Mouse (Mus musculus) hindbrain, postnatal 0 days (tissue): Measurements from ENCODE around the gene Atg2a. TPM values are rescaled to one million over a fixed set of nuclear protein-coding genes. Genes with fewer than 3 reads are reported as not detected.

Experiments used
- ATAC-seq: fragments of 200-750 bp; cut with Nextera tagmentation; 2 replicates; pipeline ENCODE4 v1.8.0; 2017; ENCODE audit warnings: mild to moderate bottlenecking, moderate TSS enrichment, moderate library complexity
- DNase-seq: peaks from one replicate; pipeline ENCODE4 v3.0.0-alpha.2; 2015; ENCODE audit warnings: low spot score
- H3K27ac ChIP-seq: fragments of 300-500 bp; sonication (generic); 2 replicates; pipeline ENCODE4 v1.5.1; 2014; ENCODE audit warnings: mild to moderate bottlenecking
- H3K27me3 ChIP-seq: fragments of 300-500 bp; sonication (generic); 2 replicates; pipeline ENCODE4 v1.6.1; 2014; ENCODE audit warnings: low read length, mixed read lengths; ENCODE audit not compliant: insufficient read depth
- H3K36me3 ChIP-seq: fragments of 300-500 bp; sonication (generic); 2 replicates; pipeline ENCODE4 v1.6.1; 2014; ENCODE audit warnings: low read length, mixed read lengths; ENCODE audit not compliant: insufficient read depth
- H3K4me1 ChIP-seq: fragments of 300-500 bp; sonication (generic); 2 replicates; pipeline ENCODE4 v1.6.1; 2014; ENCODE audit warnings: antibody characterized with exemption, low read length, mixed read lengths; ENCODE audit not compliant: insufficient read depth
- H3K4me2 ChIP-seq: fragments of 300-500 bp; sonication (generic); 2 replicates; pipeline ENCODE4 v1.6.1; 2014; ENCODE audit warnings: low read depth, mild to moderate bottlenecking, low read length, moderate library complexity, mixed read lengths
- H3K4me3 ChIP-seq: fragments of 300-500 bp; sonication (generic); 2 replicates; pipeline ENCODE4 v1.5.1; 2014; ENCODE audit warnings: low read length
- H3K9ac ChIP-seq: fragments of 300-500 bp; sonication (generic); replicated peaks from 2 replicates; pipeline ENCODE4 v1.6.1; 2014; ENCODE audit warnings: mild to moderate bottlenecking, low read length, moderate library complexity, mixed read lengths
- H3K9me3 ChIP-seq: fragments of 300-500 bp; sonication (generic); 2 replicates; pipeline ENCODE4 v1.6.1; 2016; ENCODE audit warnings: low read length, mixed read lengths
- CTCF ChIP-seq: IDR thresholded peaks from 2 replicates; pipeline ENCODE4 v1.5.1; 2016; ENCODE audit warnings: antibody characterized with exemption, control low read depth, low read depth
- WGBS: fragments of 180-500 bp; shearing (Covaris S2); extraction: QIAGEN DNeasy Blood & Tissue Kit; methylation state at CpG from one replicate; pipeline ENCODE4 v1.1.7; 2014; 5-methylcytosine and 5-hydroxymethylcytosine counted together
- polyA plus RNA-seq: library from polyadenylated mRNA; unstranded; fragments of >200 nt; fragmentation: Nextera tagmentation; extraction: Ambion mirVana; gene quantifications from 2 replicates; pipeline ENCODE4 v1.2.1, GENCODE M21; 2015
- total RNA-seq: library from RNA; depleted of rRNA; stranded (reverse); fragments of >200 nt; gene quantifications from 2 replicates; pipeline ENCODE4 v1.2.3, GENCODE M21; 2014

Atg2a gene
- total and polyA plus RNA-seq, 2 experiments from 2014 or later: 8.9 to 43.4 TPM

DNA sequence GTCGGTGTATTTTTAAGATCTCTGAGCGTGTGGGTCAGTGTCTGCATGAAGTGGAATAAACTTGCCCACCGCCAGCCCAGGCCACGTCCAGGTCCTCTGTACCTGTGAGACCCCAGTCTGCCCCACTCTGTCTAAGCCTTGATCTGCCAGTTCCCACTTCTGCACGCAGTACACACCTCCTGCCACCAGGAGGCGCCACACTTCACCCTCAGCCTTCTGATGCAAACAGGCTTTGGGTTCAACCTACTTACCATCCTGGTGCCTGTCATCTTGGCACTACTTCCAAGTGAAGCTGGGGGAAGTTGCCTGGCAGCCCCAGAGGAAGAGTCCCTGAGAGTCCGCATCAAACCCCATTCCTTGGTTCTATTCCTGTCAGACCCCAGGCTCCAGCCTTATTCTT is 20.8 kb downstream of the Atg2a start:
- TF ChIP-seq CTCF: peak; percentile 97
- no peaks in the 10 kb centered on the region for H3K27me3 ChIP-seq
- WGBS: 56% methylated on average over 7 of the region's 7 CpGs
- no peak overlapping the region for H3K27ac ChIP-seq
- H3K4me1 ChIP-seq: no peaks in the 10 kb centered on the region
- DNase-seq (peak; percentile 76), ATAC-seq (no peak)
- peaks cover 37% of the 10 kb centered on the region for H3K36me3 ChIP-seq
- H3K4me3 ChIP-seq: no peak overlapping the region
- H3K9me3 ChIP-seq: no peaks in the 10 kb centered on the region
- no peak overlapping the region for H3K4me2 ChIP-seq
- H3K9ac ChIP-seq: no peak overlapping the region

DNA sequence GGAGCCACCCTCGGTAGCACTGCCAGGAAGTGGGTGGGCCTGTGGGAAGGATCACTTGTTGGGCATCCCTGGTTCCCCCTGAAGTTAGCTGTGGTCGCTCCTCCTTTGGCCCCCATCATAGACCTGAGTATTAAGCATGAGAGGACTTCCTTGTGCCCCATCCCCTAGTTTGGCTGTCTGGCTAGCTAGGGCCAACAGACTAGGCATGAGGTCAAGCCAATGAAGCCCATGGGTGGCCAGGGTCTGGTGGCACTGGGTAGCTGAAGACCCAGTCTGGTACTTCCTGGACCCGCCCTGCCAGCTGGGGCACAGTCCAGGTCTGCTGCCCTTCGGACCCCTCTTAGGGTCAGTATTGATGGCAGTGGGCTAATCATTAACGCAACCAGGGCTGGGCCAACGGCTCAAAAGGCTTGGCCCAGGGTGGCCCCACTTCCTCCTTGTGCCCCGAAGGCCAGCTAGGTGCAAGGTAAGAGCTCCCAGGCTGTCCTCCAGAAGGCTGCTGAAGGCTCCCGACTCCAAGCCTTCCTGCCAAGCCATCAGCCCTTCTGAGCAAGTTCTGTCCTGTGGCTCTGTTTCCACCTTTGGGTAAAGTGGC is 21.5 kb downstream of the Atg2a start:
- WGBS: 87% methylated on average over 8 of the region's 8 CpGs
- H3K27me3 ChIP-seq: no peaks in the 10 kb centered on the region
- no peaks in the 10 kb centered on the region for H3K9me3 ChIP-seq
- peaks cover 33% of the 10 kb centered on the region for H3K36me3 ChIP-seq
- ATAC-seq (no peak), DNase-seq (no peak)
- no peak overlapping the region for H3K4me2 ChIP-seq
- no peak for TF ChIP-seq CTCF
- H3K4me1 ChIP-seq: no peaks in the 10 kb centered on the region
- no peak overlapping the region for H3K27ac ChIP-seq
- no peak overlapping the region for H3K9ac ChIP-seq
- no peak overlapping the region for H3K4me3 ChIP-seq

DNA sequence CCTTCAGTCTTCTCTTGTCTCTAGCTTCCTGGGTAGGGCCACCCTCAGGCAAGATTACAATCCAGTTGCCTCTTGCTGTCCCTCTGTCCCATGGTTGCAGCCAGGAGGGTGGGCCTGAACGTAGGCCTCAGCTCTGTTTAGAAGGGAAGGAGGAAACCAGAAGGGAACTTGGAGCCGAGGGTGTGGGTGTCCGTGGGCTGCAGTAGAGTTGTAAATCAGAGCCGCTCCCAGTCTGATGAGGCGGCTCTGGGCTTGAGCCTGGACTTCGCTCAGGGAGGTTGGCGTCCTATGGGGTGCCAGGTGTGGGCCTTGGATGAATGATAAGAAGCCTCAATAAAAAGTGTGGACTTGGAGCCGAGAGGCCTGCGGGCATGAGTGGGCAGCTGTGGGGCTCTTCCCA is 22.7 kb downstream of the Atg2a start:
- H3K9ac ChIP-seq: no peak overlapping the region
- H3K4me3 ChIP-seq: no peak overlapping the region
- DNase-seq: no peak
- ATAC-seq: no peak
- TF ChIP-seq CTCF: no peak
- 77% methylated on average over 9 of the region's 9 CpGs for WGBS
- peaks cover 22% of the 10 kb centered on the region; the same call in 1 of the 2 replicates for H3K36me3 ChIP-seq
- no peaks in the 10 kb centered on the region for H3K4me1 ChIP-seq
- H3K27ac ChIP-seq: no peak overlapping the region
- no peaks in the 10 kb centered on the region for H3K27me3 ChIP-seq
- no peaks in the 10 kb centered on the region for H3K9me3 ChIP-seq
- no peak overlapping the region for H3K4me2 ChIP-seq

DNA sequence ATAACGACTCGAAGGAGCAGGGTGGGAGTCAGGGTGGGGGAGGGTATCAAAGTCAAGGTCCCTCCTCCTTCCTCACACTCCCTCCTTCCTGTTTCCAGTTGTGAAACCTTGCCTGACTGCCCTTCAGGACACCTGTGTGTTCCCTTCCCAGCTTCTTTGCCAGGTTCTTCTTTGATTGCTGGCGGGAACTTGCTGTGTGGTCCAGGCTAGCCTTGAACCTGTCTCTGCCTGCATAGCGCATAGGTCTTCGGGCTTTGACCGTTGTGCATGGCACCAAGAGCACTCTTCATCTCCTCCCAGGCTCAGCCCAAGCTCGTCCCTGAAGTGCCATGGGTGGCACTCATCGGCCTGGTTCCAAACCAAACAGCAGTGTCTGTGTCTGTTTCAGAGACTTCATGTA is 23.5 kb downstream of the Atg2a start:
- Histone ChIP-seq H3K4me2 (no peak overlapping the region), H3K4me1 (no peaks in the 10 kb centered on the region), H3K9me3 (no peaks in the 10 kb centered on the region), H3K27ac (no peak overlapping the region), H3K27me3 (no peaks in the 10 kb centered on the region), H3K36me3 (peaks cover 20% of the 10 kb centered on the region; the same call in 1 of the 2 replicates), H3K9ac (no peak overlapping the region), H3K4me3 (no peak overlapping the region)
- no peak for DNase-seq
- no peak for TF ChIP-seq CTCF
- WGBS: 85% methylated on average over 8 of the region's 8 CpGs
- ATAC-seq: no peak

DNA sequence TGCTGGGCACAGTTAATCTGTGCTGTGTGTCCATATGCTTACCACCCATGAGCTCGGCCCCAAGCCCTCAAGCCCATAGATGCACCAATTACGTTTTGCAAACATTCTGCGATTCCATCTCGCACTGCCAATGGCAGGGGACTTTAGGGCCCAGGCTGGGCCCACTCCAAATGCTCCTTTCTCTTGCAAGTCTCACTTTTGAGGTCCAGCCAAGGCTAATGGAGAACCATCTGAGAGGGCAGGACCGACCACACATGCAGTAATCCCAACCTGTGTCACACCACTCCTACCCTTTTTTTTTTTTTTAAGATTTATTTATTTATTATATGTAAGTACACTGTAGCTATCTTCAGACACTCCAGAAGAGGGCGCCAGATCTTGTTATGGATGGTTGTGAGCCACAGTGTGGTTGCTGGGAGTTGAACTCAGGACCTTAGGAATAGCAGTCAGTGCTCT is 24.3 kb downstream of the Atg2a start:
- Histone ChIP-seq H3K9ac (no peak overlapping the region), H3K27ac (no peak overlapping the region), H3K9me3 (no peaks in the 10 kb centered on the region), H3K36me3 (peaks cover 14% of the 10 kb centered on the region; the same call in 1 of the 2 replicates), H3K4me2 (no peak overlapping the region), H3K4me1 (no peaks in the 10 kb centered on the region), H3K4me3 (no peak overlapping the region), H3K27me3 (no peaks in the 10 kb centered on the region)
- TF ChIP-seq CTCF: no peak
- DNase-seq (no peak), ATAC-seq (no peak)
- WGBS: 53% methylated on average over 6 of the region's 6 CpGs

DNA sequence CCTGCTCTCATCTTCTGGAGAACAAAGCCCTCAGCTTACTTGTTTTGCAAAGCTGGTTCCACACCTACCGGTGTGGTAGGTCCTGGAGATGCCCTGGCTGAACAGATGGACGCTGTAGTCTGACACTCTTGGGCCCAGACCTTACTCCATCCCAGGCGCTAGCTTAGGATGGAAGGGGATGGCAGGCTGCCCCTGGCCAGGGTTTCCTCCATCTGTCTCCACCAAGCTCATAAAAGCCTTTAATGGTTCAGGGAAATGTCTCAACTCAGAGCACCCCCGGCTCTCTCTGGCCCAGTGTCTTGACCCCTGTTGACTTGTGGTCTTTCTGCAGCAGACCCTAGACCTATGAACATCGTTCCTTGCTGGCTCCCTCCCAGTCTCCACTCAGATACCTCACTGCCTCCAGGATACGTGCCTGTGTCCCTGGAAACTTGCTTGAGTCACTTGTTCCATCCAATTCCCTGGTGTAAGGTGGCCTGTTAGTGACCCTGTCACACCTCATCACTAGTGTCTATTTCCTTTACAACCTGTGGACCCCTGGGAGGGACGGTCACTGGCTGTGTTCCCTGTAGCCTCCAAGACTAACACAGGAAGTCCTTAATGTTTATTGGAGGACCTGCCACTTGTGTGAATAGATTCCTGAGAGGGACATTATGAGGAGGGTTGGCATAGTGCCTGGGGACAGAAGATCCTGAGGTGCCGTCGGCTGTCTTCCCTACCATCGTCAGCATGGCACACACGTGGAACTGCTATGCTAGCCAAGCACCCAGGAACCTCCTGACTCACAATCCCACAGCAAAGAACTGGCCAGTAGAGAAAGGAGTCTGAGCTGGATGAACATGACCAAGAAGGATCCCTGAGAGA is 26.1 kb downstream of the Atg2a start:
- Histone ChIP-seq H3K4me2 (no peak overlapping the region), H3K9me3 (no peaks in the 10 kb centered on the region), H3K4me1 (no peaks in the 10 kb centered on the region), H3K36me3 (no peaks in the 10 kb centered on the region; the same call in 1 of the 2 replicates), H3K27me3 (no peaks in the 10 kb centered on the region), H3K27ac (peak overlapping the region; percentile 58; the same call in 1 of the 2 replicates), H3K4me3 (no peak overlapping the region), H3K9ac (no peak overlapping the region)
- DNase-seq (peak; percentile 47), ATAC-seq (no peak)
- TF ChIP-seq CTCF: no peak
- 42% methylated on average over 11 of the region's 11 CpGs for WGBS

DNA sequence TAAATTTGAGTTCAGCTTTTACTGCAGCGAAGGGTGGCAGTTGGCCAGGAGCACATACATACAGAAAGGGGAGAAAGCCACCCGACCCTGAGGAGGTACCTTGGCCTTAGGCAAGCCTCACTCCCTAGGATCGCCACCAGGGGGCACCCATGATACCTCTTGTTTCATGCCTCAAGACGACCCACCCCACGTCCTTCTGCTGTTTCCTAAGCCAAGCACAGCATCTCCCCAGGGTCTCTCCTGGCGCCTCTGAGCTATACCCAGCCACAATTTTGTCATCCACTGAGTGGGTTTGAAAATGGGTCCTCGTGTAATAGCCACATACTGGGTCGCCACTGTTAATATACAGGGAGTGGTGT is 26.7 kb downstream of the Atg2a start:
- DNase-seq (peak; percentile 90), ATAC-seq (peak; percentile 70; the same call in 1 of the 2 replicates)
- no peak overlapping the region for H3K4me3 ChIP-seq
- H3K27ac ChIP-seq: no peak overlapping the region
- TF ChIP-seq CTCF: peak; percentile 91
- H3K4me1 ChIP-seq: no peaks in the 10 kb centered on the region
- H3K9ac ChIP-seq: no peak overlapping the region
- 13% methylated on average over 8 of the region's 8 CpGs for WGBS
- no peaks in the 10 kb centered on the region for H3K27me3 ChIP-seq
- no peaks in the 10 kb centered on the region for H3K36me3 ChIP-seq
- no peaks in the 10 kb centered on the region for H3K9me3 ChIP-seq
- no peak overlapping the region for H3K4me2 ChIP-seq
